Mouse (Mus musculus): ENCODE results near the gene Prss45. TPM values are rescaled to one million over a fixed set of nuclear protein-coding genes. Genes with fewer than 3 reads are reported as not detected.
A peak's percentile ranks its signal among the peaks of the same experiment; 100 is the strongest.

Prss45 gene
- polyA plus RNA-seq, 1 experiment from 2014 or later = not detected

DNA sequence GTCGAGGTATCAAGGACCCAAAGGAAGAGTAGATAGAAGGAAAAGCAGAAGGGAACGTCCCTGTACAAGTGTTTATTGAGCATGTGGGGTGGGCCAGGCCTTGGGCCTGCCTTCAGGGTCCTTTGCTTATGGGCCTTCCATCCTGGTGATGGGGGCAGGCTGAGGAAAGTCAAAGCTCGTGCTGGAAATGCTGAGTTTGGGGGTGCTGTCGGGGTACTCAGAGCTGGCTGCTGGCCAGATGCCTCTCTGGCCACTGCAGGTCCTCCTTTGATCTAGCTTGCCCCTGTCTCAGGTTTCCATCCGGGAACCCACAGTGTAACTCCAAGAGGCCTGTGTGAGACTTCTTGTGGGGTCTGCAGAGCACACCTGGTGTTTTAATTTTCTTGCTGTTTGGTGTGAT lies 24.1 kb downstream of the Prss45 start:
- H3K4me1 ChIP-seq (ENCODE audit: control insufficient read depth, insufficient read depth, low read length) = no peaks in the 10 kb centered on the region
- no peaks in the 10 kb centered on the region for H3K36me3 ChIP-seq (replicated peaks; ENCODE audit: control insufficient read depth, insufficient read depth, low read depth, low read length)
- WGBS = 34% methylated on average over 5 of the region's 5 CpGs
- DNase-seq (ENCODE audit: low spot score) = no peak
- H3K9me3 ChIP-seq (replicated peaks; ENCODE audit: control insufficient read depth, low read length) = no peaks in the 10 kb centered on the region
- no peak overlapping the region for H3K4me3 ChIP-seq (ENCODE audit: low read depth, low read length)
- peaks cover 4% of the 10 kb centered on the region; the same call in 1 of the 2 replicates for H3K27me3 ChIP-seq (ENCODE audit: control insufficient read depth, insufficient read depth, low read length)
- H3K4me2 ChIP-seq (ENCODE audit: low read depth, low read length) = no peak overlapping the region
- H3K9ac ChIP-seq (replicated peaks; ENCODE audit: low read length) = no peak overlapping the region
- no peak overlapping the region for H3K27ac ChIP-seq (replicated peaks; ENCODE audit: low read depth, low read length)
- ATAC-seq (replicated peaks; ENCODE audit: insufficient number of reproducible peaks, low FRiP score, low TSS enrichment, low read depth) = no peak

DNA sequence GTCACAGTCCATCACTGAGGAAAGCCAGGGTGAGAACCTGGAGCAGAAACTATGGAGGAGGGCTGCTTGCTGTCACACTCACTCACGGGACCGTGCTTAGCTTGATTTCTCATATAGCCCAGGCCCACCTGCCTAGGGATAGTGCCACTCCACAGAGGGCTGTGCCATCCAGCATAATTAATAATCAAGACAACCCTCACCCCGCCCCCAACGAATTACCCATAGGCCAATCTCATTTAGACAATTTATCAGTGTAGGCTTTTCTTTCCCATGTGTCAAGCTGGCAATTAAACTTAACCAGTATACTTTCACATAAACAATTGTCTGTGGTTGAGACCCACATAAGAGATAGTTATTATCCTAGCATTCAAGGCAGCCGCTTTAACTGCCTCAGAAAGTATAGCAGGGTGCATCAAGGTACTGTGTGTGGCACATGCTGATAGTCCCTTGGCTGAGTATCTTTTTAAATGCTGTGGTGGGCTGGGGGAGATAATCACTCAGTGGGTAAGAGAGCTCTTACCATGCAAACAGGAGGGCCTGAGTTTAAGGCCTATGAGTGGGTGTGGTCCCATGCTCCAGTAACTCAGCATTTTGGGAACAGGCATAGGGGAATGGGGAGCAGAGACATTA lies 24.7 kb downstream of the Prss45 start:
- H3K4me1 ChIP-seq (ENCODE audit: control insufficient read depth, insufficient read depth, low read length) = no peaks in the 10 kb centered on the region
- no peaks in the 10 kb centered on the region for H3K9me3 ChIP-seq (replicated peaks; ENCODE audit: control insufficient read depth, low read length)
- no peak overlapping the region for H3K9ac ChIP-seq (replicated peaks; ENCODE audit: low read length)
- H3K4me2 ChIP-seq (ENCODE audit: low read depth, low read length) = no peak overlapping the region
- no peak overlapping the region for H3K4me3 ChIP-seq (ENCODE audit: low read depth, low read length)
- DNase-seq (ENCODE audit: low spot score) = no peak
- no peak overlapping the region for H3K27ac ChIP-seq (replicated peaks; ENCODE audit: low read depth, low read length)
- ATAC-seq (replicated peaks; ENCODE audit: insufficient number of reproducible peaks, low FRiP score, low TSS enrichment, low read depth) = no peak
- H3K27me3 ChIP-seq (ENCODE audit: control insufficient read depth, insufficient read depth, low read length) = peaks cover 4% of the 10 kb centered on the region; the same call in 1 of the 2 replicates
- WGBS = 89% methylated on average over 5 of the region's 5 CpGs
- H3K36me3 ChIP-seq (replicated peaks; ENCODE audit: control insufficient read depth, insufficient read depth, low read depth, low read length) = no peaks in the 10 kb centered on the region

DNA sequence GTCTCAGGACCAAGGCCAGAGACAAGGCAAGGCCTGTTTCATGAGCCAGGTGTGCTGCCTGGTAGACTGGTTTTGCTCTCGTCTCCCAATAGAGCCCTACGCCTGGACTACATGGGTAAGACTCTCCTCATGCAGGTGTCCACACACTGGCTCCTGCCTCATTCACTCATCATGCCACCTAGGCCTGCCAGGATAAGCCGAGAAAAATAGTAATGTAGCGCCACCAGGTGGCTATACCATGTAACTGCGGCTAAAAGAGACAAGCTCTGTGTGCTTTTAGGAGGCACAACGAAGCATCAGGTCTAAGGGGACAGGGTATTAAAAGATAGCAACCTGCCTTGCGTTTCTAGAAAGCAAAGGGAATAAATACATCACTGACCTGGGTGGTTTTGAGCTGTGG lies 36.6 kb downstream of the Prss45 start:
- ATAC-seq (replicated peaks; ENCODE audit: insufficient number of reproducible peaks, low FRiP score, low TSS enrichment, low read depth) = no peak
- H3K9ac ChIP-seq (replicated peaks; ENCODE audit: low read length) = no peak overlapping the region
- DNase-seq (ENCODE audit: low spot score) = peak; percentile 73
- H3K9me3 ChIP-seq (replicated peaks; ENCODE audit: control insufficient read depth, low read length) = no peaks in the 10 kb centered on the region
- 17% methylated on average over 7 of the region's 7 CpGs for WGBS
- H3K4me2 ChIP-seq (ENCODE audit: low read depth, low read length) = no peak overlapping the region
- peaks cover 16% of the 10 kb centered on the region for H3K27me3 ChIP-seq (ENCODE audit: control insufficient read depth, insufficient read depth, low read length)
- no peak overlapping the region for H3K27ac ChIP-seq (replicated peaks; ENCODE audit: low read depth, low read length)
- H3K36me3 ChIP-seq (replicated peaks; ENCODE audit: control insufficient read depth, insufficient read depth, low read depth, low read length) = no peaks in the 10 kb centered on the region
- H3K4me3 ChIP-seq (ENCODE audit: low read depth, low read length) = no peak overlapping the region
- peaks cover 4% of the 10 kb centered on the region for H3K4me1 ChIP-seq (ENCODE audit: control insufficient read depth, insufficient read depth, low read length)

GRCm38 (mm10) chr9:110873681-110874659 lies 39.6 kb downstream of the Prss45 start:
- peak overlapping the region; percentile 56 for H3K4me2 ChIP-seq (ENCODE audit: low read depth, low read length)
- H3K9me3 ChIP-seq (replicated peaks; ENCODE audit: control insufficient read depth, low read length) = no peaks in the 10 kb centered on the region
- peak overlapping the region; percentile 21; the same call in 1 of the 2 replicates for H3K4me3 ChIP-seq (ENCODE audit: low read depth, low read length)
- peaks cover 16% of the 10 kb centered on the region for H3K27me3 ChIP-seq (ENCODE audit: control insufficient read depth, insufficient read depth, low read length)
- ATAC-seq (replicated peaks; ENCODE audit: insufficient number of reproducible peaks, low FRiP score, low TSS enrichment, low read depth) = no peak
- DNase-seq (ENCODE audit: low spot score) = peak; percentile 17
- H3K4me1 ChIP-seq (ENCODE audit: control insufficient read depth, insufficient read depth, low read length) = peaks cover 4% of the 10 kb centered on the region
- peak overlapping the region; percentile 13; the same call in 1 of the 2 replicates for H3K9ac ChIP-seq (replicated peaks; ENCODE audit: low read length)
- 8% methylated on average over 40 of the region's 40 CpGs for WGBS
- H3K27ac ChIP-seq (replicated peaks; ENCODE audit: low read depth, low read length) = no peak overlapping the region
- H3K36me3 ChIP-seq (replicated peaks; ENCODE audit: control insufficient read depth, insufficient read depth, low read depth, low read length) = no peaks in the 10 kb centered on the region

GRCm38 (mm10) chr9:110874660-110875191 lies 40.3 kb downstream of the Prss45 start:
- Histone ChIP-seq H3K4me2 (ENCODE audit: low read depth, low read length) (peak overlapping the region; percentile 16; the same call in 1 of the 2 replicates), H3K4me3 (ENCODE audit: low read depth, low read length) (no peak overlapping the region), H3K9me3 (replicated peaks; ENCODE audit: control insufficient read depth, low read length) (no peaks in the 10 kb centered on the region), H3K36me3 (replicated peaks; ENCODE audit: control insufficient read depth, insufficient read depth, low read depth, low read length) (no peaks in the 10 kb centered on the region), H3K27ac (replicated peaks; ENCODE audit: low read depth, low read length) (no peak overlapping the region), H3K27me3 (ENCODE audit: control insufficient read depth, insufficient read depth, low read length) (peaks cover 23% of the 10 kb centered on the region), H3K9ac (replicated peaks; ENCODE audit: low read length) (no peak overlapping the region), H3K4me1 (ENCODE audit: control insufficient read depth, insufficient read depth, low read length) (peaks cover 4% of the 10 kb centered on the region)
- ATAC-seq (replicated peaks; ENCODE audit: insufficient number of reproducible peaks, low FRiP score, low TSS enrichment, low read depth) (peak; percentile 35; the same call in 1 of the 2 replicates), DNase-seq (ENCODE audit: low spot score) (no peak)
- 14% methylated on average over 3 of the region's 3 CpGs for WGBS

GRCm38 (mm10) chr9:110875288-110875695 lies 40.9 kb downstream of the Prss45 start:
- Histone ChIP-seq H3K4me3 (ENCODE audit: low read depth, low read length) (no peak overlapping the region), H3K4me1 (ENCODE audit: control insufficient read depth, insufficient read depth, low read length) (peaks cover 4% of the 10 kb centered on the region), H3K36me3 (replicated peaks; ENCODE audit: control insufficient read depth, insufficient read depth, low read depth, low read length) (no peaks in the 10 kb centered on the region), H3K4me2 (ENCODE audit: low read depth, low read length) (no peak overlapping the region), H3K9me3 (replicated peaks; ENCODE audit: control insufficient read depth, low read length) (no peaks in the 10 kb centered on the region), H3K27ac (replicated peaks; ENCODE audit: low read depth, low read length) (no peak overlapping the region), H3K9ac (replicated peaks; ENCODE audit: low read length) (no peak overlapping the region), H3K27me3 (ENCODE audit: control insufficient read depth, insufficient read depth, low read length) (peaks cover 28% of the 10 kb centered on the region)
- peak; percentile 40; the same call in 1 of the 2 replicates for ATAC-seq (replicated peaks; ENCODE audit: insufficient number of reproducible peaks, low FRiP score, low TSS enrichment, low read depth)
- WGBS = 11% methylated on average over 5 of the region's 6 CpGs
- DNase-seq (ENCODE audit: low spot score) = no peak

GRCm38 (mm10) chr9:110877353-110877752 lies 43.0 kb downstream of the Prss45 start:
- WGBS = 88% methylated on average over 1 of the region's 1 CpGs

More at GRCm38 (mm10) chr9:110877353-110877752, 43.0 kb downstream of the Prss45 start:
- ATAC-seq (replicated peaks; ENCODE audit: insufficient number of reproducible peaks, low FRiP score, low TSS enrichment, low read depth) = no peak
- H3K4me2 ChIP-seq (ENCODE audit: low read depth, low read length) = no peak overlapping the region
- H3K9ac ChIP-seq (replicated peaks; ENCODE audit: low read length) = no peak overlapping the region
- no peaks in the 10 kb centered on the region for H3K36me3 ChIP-seq (replicated peaks; ENCODE audit: control insufficient read depth, insufficient read depth, low read depth, low read length)
- no peaks in the 10 kb centered on the region for H3K9me3 ChIP-seq (replicated peaks; ENCODE audit: control insufficient read depth, low read length)
- no peak for DNase-seq (ENCODE audit: low spot score)
- H3K27me3 ChIP-seq (ENCODE audit: control insufficient read depth, insufficient read depth, low read length) = peaks cover 39% of the 10 kb centered on the region
- H3K4me3 ChIP-seq (ENCODE audit: low read depth, low read length) = no peak overlapping the region
- no peak overlapping the region for H3K27ac ChIP-seq (replicated peaks; ENCODE audit: low read depth, low read length)
- H3K4me1 ChIP-seq (ENCODE audit: control insufficient read depth, insufficient read depth, low read length) = peaks cover 4% of the 10 kb centered on the region

Data from embryonic facial prominence, embryonic 11.5 days (tissue).